Comparison of ENCODE assay signal across 27 mouse cellular contexts in genomic region chrX:13500284-13500683, GRCm38 (mm10). TPM values are rescaled to one million over a fixed set of nuclear protein-coding genes. Genes with fewer than 3 reads are reported as not detected.
"Had no signal": no experiment of that assay in that cellular context is flagged by ENCODE, and none has a peak within 500 bp of the region (broad histone marks: within the 10 kb centered on the region; RNA-seq: fewer than 3 reads in every experiment).

No protein-coding gene starts in this region.

- H3K4me3 ChIP-seq: heart, adult 2 months; heart, embryonic 13.5 days; heart, embryonic 15.5 days; hindbrain, embryonic 10.5 days; hindbrain, embryonic 12.5 days; layer of hippocampus, adult 2 months; limb, embryonic 10.5 days; limb, embryonic 12.5 days; liver, embryonic 13.5 days had no signal

- ATAC-seq: hindbrain, postnatal 0 days; intestine, postnatal 0 days had no signal

- H3K9me3 ChIP-seq: heart, embryonic 15.5 days; hindbrain, embryonic 10.5 days; hindbrain, embryonic 12.5 days; limb, embryonic 10.5 days; limb, embryonic 12.5 days; liver, embryonic 13.5 days had no signal

- H3K4me2 ChIP-seq: heart, embryonic 11.5 days; heart, embryonic 13.5 days; heart, embryonic 15.5 days; hindbrain, embryonic 12.5 days; hindbrain, embryonic 14.5 days; limb, embryonic 12.5 days; liver, embryonic 11.5 days; liver, embryonic 13.5 days had no signal

- H3K36me3 ChIP-seq: heart, embryonic 13.5 days; heart, embryonic 15.5 days; hindbrain, embryonic 10.5 days; hindbrain, embryonic 12.5 days; limb, embryonic 10.5 days; limb, embryonic 12.5 days; liver, embryonic 13.5 days had no signal

- H3K27me3 ChIP-seq: hindbrain, embryonic 12.5 days; limb, embryonic 12.5 days; liver, embryonic 13.5 days had no signal

- H3K27ac ChIP-seq: heart, adult 2 months; heart, embryonic 13.5 days; heart, embryonic 15.5 days; hindbrain, embryonic 10.5 days; hindbrain, embryonic 12.5 days; hindbrain, embryonic 14.5 days; hindbrain, postnatal 0 days; layer of hippocampus, adult 2 months; limb, embryonic 10.5 days; limb, embryonic 12.5 days; liver, embryonic 13.5 days had no signal

- H3K9ac ChIP-seq: heart, embryonic 13.5 days; heart, embryonic 15.5 days; hindbrain, embryonic 12.5 days; hindbrain, embryonic 14.5 days; limb, embryonic 12.5 days; liver, embryonic 13.5 days had no signal

- H3K4me1 ChIP-seq: heart, embryonic 13.5 days; heart, embryonic 15.5 days; hindbrain, embryonic 10.5 days; hindbrain, embryonic 12.5 days; limb, embryonic 10.5 days; limb, embryonic 12.5 days had no signal

- DNase-seq: gastrocnemius, postnatal 14 days; gastrocnemius, postnatal 36 days; heart, adult 2 months; heart, postnatal 14 days; heart, postnatal 36 days; kidney, adult 18-20 months; kidney, adult 8-10 months; kidney, postnatal 10 days; kidney, postnatal 25 days; kidney, postnatal 4 days; layer of hippocampus, postnatal 36 days; liver; liver, embryonic 13.5 days had no signal

RNA-seq across cellular contexts. Expression of gene Nyx, which starts 34.4 kb away (rescaled TPM):
- total RNA-seq: gastrocnemius, postnatal 36 days had no signal
- polyA plus RNA-seq: heart, embryonic 11.5 days; intestine, embryonic 14.5 days; kidney, embryonic 14.5 days; liver, embryonic 11.5 days had no signal
